Mouse (Mus musculus): ENCODE results near the gene Csf1. TPM values are rescaled to one million over a fixed set of nuclear protein-coding genes. Genes with fewer than 3 reads are reported as not detected.
"Not testable (repeated sequence)": the region's sequence is repeated elsewhere in the genome, so short reads cannot be mapped to it uniquely, and the experiment has no call there.

Csf1 gene
- polyA plus RNA-seq, 1 experiment, result 8.5 TPM

DNA sequence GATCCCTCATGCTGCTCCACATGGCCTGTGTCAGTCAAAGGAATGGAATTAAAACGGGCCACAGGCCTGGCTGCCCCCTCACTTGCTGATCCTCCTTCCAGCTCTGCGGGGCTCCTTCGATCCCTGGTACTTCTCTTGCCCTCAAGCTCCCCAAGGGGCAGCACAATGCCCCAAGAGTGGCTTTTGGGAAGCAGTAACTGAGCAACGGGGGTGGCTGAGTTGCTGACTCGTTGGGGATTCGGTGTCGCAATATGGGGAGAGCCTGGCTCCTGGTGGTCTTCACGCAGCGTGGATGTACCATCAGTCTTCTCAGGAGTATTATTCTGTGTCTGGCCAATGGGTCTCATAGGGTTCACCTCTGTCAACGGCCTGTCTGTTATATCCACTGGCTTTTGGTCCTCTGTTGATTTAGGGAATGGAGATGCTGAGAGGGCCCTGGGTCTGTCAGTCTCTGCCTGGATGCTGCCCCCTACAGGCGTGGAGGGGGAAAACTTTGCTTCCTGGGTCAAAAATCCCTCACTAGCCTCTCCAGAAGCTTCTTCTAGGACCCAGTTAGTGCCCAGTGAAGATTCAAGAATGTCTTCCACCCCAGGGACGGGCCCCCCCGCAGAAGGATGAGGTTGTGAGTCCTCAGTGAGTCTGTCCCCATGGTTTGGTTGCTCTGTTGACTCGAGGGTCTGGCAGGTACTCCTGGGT is 11.9 kb downstream of the Csf1 start:
- TF ChIP-seq CTCF (IDR thresholded peaks at IDR 0.05; ENCODE audit: borderline replicate concordance, extremely low read depth, insufficient read depth, insufficient read length) (peak; percentile 37; the same call in 1 of the 2 replicates), POLR2A (IDR thresholded peaks at IDR 0.05; ENCODE audit: borderline replicate concordance, extremely low read depth, insufficient read depth, insufficient read length, poor library complexity, severe bottlenecking) (no peak)

GRCm38 (mm10) chr3:107746026-107746425 is 14.2 kb downstream of the Csf1 start:
- TF ChIP-seq CTCF (IDR thresholded peaks at IDR 0.05; ENCODE audit: borderline replicate concordance, extremely low read depth, insufficient read depth, insufficient read length) (no peak), POLR2A (IDR thresholded peaks at IDR 0.05; ENCODE audit: borderline replicate concordance, extremely low read depth, insufficient read depth, insufficient read length, poor library complexity, severe bottlenecking) (no peak)
- no peak for DNase-seq (ENCODE audit: low read depth)

More for the DNA sequence above, 11.9 kb downstream of the Csf1 start:
- DNase-seq (ENCODE audit: low read depth), result no peak

GRCm38 (mm10) chr3:107743650-107744049 is 16.6 kb downstream of the Csf1 start:
- TF ChIP-seq CTCF (IDR thresholded peaks at IDR 0.05; ENCODE audit: borderline replicate concordance, extremely low read depth, insufficient read depth, insufficient read length) (no peak), POLR2A (IDR thresholded peaks at IDR 0.05; ENCODE audit: borderline replicate concordance, extremely low read depth, insufficient read depth, insufficient read length, poor library complexity, severe bottlenecking) (no peak)
- no peak for DNase-seq (ENCODE audit: low read depth)

- DNase-seq (ENCODE audit: low read depth), result no peak
- TF ChIP-seq CTCF (IDR thresholded peaks at IDR 0.05; ENCODE audit: borderline replicate concordance, extremely low read depth, insufficient read depth, insufficient read length) (no peak), POLR2A (IDR thresholded peaks at IDR 0.05; ENCODE audit: borderline replicate concordance, extremely low read depth, insufficient read depth, insufficient read length, poor library complexity, severe bottlenecking) (no peak)
Measured at GRCm38 (mm10) chr3:107743107-107743506, 17.2 kb downstream of the Csf1 start.

DNA sequence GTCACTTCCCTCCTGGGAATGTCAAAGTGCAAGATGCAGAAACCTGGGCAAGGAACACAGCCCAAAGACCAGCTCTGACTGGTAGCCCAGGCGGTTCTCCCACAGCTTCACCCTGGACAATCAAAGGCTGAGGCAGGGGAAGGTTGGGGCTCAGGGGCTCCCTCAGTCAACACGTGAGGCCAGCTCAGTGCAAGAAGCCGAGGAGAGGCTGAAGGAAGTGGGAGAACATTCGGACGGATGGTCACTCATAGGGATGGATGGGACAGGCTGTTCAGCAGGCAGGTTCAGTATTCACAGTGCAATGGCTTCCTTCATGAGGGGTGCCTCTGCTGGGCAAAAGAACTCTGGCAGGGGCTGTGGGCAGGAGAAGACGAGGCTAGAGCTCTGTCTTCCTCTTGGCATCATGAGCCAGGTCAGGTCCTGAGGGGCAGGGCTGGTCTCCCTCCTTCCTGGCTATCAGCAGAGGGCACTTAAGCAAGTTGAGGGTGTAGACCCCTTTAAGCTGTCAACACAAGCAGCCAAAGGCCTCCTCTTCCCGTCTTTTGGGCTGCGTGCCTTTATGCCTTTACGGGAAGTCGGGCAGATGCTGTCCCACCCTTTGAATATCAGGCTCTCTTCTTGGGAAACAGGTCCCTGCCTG is 18.1 kb downstream of the Csf1 start:
- DNase-seq (ENCODE audit: low read depth), result no peak

DNA sequence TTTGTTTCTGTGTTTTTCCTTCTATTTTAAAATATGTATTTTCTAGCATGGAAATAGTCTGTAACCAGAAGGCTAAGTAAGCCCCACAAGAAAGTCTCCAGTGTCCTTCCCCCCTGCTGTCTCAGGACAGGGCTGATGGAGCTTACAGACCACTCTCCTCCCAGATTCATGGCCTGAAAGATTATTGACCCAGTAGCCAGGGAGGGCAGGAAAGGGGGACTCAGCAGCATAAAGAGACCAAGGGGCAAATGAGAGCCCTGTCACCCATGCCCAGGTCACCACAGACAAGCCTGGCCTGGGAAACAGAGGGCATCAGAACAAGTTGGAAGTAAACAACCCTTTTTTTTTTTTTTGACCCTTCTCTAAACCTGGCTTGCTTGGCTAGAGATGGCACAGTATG is 18.9 kb downstream of the Csf1 start:
- TF ChIP-seq POLR2A (IDR thresholded peaks at IDR 0.05; ENCODE audit: borderline replicate concordance, extremely low read depth, insufficient read depth, insufficient read length, poor library complexity, severe bottlenecking) (no peak), CTCF (IDR thresholded peaks at IDR 0.05; ENCODE audit: borderline replicate concordance, extremely low read depth, insufficient read depth, insufficient read length) (no peak)
- DNase-seq (ENCODE audit: low read depth), result no peak

More for the DNA sequence above, 18.1 kb downstream of the Csf1 start:
- TF ChIP-seq CTCF (IDR thresholded peaks at IDR 0.05; ENCODE audit: borderline replicate concordance, extremely low read depth, insufficient read depth, insufficient read length) (no peak), POLR2A (IDR thresholded peaks at IDR 0.05; ENCODE audit: borderline replicate concordance, extremely low read depth, insufficient read depth, insufficient read length, poor library complexity, severe bottlenecking) (no peak)

- no peak for TF ChIP-seq CTCF (IDR thresholded peaks at IDR 0.05; ENCODE audit: borderline replicate concordance, extremely low read depth, insufficient read depth, insufficient read length)
- TF ChIP-seq POLR2A (IDR thresholded peaks at IDR 0.05; ENCODE audit: borderline replicate concordance, extremely low read depth, insufficient read depth, insufficient read length, poor library complexity, severe bottlenecking), result no peak
- DNase-seq (ENCODE audit: low read depth), result peak; percentile 93
Measured at GRCm38 (mm10) chr3:107740578-107741207, 19.6 kb downstream of the Csf1 start.

DNA sequence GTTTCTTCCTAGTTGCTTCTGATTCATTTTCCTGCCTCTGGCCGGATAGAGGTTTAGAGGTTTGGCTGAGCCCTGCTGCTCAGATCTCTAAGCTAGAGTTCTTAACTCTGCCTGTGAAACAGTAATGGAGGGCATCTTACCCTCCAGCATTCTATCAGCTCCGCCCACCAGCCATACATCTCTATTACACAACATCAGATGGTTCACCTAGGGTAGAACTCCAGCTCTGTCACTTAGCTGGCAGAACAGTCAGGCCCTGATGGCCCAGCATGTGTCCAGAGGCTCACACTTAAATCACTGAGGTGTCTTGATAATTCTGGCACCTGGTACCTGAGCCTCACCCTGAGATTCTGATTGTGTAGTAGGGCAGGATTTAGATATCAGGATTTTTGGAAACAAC is 20.3 kb downstream of the Csf1 start:
- DNase-seq (ENCODE audit: low read depth), result peak; percentile 41
- no peak for TF ChIP-seq CTCF (IDR thresholded peaks at IDR 0.05; ENCODE audit: borderline replicate concordance, extremely low read depth, insufficient read depth, insufficient read length)
- no peak for TF ChIP-seq POLR2A (IDR thresholded peaks at IDR 0.05; ENCODE audit: borderline replicate concordance, extremely low read depth, insufficient read depth, insufficient read length, poor library complexity, severe bottlenecking)

GRCm38 (mm10) chr3:107739456-107739855 is 20.8 kb downstream of the Csf1 start:
- DNase-seq (ENCODE audit: low read depth), result no peak
- no peak for TF ChIP-seq CTCF (IDR thresholded peaks at IDR 0.05; ENCODE audit: borderline replicate concordance, extremely low read depth, insufficient read depth, insufficient read length)
- no peak for TF ChIP-seq POLR2A (IDR thresholded peaks at IDR 0.05; ENCODE audit: borderline replicate concordance, extremely low read depth, insufficient read depth, insufficient read length, poor library complexity, severe bottlenecking)

GRCm38 (mm10) chr3:107738620-107739019 is 21.6 kb downstream of the Csf1 start:
- TF ChIP-seq POLR2A (IDR thresholded peaks at IDR 0.05; ENCODE audit: borderline replicate concordance, extremely low read depth, insufficient read depth, insufficient read length, poor library complexity, severe bottlenecking), result no peak
- no peak for TF ChIP-seq CTCF (IDR thresholded peaks at IDR 0.05; ENCODE audit: borderline replicate concordance, extremely low read depth, insufficient read depth, insufficient read length)
- DNase-seq (ENCODE audit: low read depth), result no peak

GRCm38 (mm10) chr3:107737609-107738190 is 22.6 kb downstream of the Csf1 start:
- no peak for DNase-seq (ENCODE audit: low read depth)
- TF ChIP-seq CTCF (IDR thresholded peaks at IDR 0.05; ENCODE audit: borderline replicate concordance, extremely low read depth, insufficient read depth, insufficient read length) (no peak), POLR2A (IDR thresholded peaks at IDR 0.05; ENCODE audit: borderline replicate concordance, extremely low read depth, insufficient read depth, insufficient read length, poor library complexity, severe bottlenecking) (no peak)

DNA sequence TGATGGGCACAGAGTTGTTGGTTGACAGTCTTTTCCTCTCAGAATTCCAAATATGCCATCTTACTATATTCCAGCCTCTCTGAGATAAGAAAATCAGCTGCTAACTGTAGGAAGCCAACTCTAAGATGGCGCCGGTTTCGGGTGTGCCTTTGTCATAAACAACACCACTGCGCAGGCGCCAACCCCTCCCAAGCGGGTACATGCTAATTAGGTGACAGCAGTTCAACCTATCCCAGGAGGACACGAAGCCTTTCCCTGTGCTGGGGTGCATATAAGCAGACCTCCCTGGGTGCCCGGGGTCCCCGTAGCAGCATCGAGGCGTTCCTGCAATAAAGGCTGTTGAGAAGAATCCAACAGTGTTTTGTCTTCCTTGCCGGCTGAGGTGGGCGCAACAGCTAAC is 24.6 kb downstream of the Csf1 start:
- not testable (repeated sequence) for DNase-seq (ENCODE audit: low read depth)
